19 mouse cellular contexts compared by ENCODE assay signal in genomic region chr3:153452299-153452996, GRCm38 (mm10).
"Had no signal": no experiment of that assay in that cellular context is flagged by ENCODE, and none has a peak within 500 bp of the region (broad histone marks: within the 10 kb centered on the region; RNA-seq: fewer than 3 reads in every experiment).

No protein-coding gene starts in this region.

- H3K4me3 ChIP-seq: kidney, embryonic 15.5 days; limb, embryonic 10.5 days; limb, embryonic 13.5 days had no signal

- H3K9ac ChIP-seq: kidney, embryonic 15.5 days; limb, embryonic 13.5 days; liver, embryonic 14.5 days; liver, postnatal 0 days; lung, embryonic 14.5 days had no signal

- DNase-seq: kidney, adult 8-10 months; kidney, postnatal 14 days; kidney, postnatal 4 days; liver, postnatal 0 days; lung, embryonic 14.5 days; midbrain, embryonic 14.5 days; right cerebral cortex, adult 18-20 months; right cerebral cortex, postnatal 14 days; spleen, adult 18-20 months; thymus, adult 2 months; thymus, postnatal 14 days; thymus, postnatal 4 days had no signal

- H3K9me3 ChIP-seq: kidney, embryonic 15.5 days; limb, embryonic 10.5 days; limb, embryonic 13.5 days had no signal

- H3K27ac ChIP-seq: kidney, embryonic 15.5 days; limb, embryonic 10.5 days; limb, embryonic 13.5 days; liver, embryonic 14.5 days; macrophage had no signal

- H3K36me3 ChIP-seq: kidney, embryonic 15.5 days; limb, embryonic 13.5 days had no signal

- H3K27me3 ChIP-seq: kidney, embryonic 15.5 days; limb, embryonic 13.5 days had no signal

- H3K4me2 ChIP-seq: kidney, embryonic 15.5 days; limb, embryonic 13.5 days; lung, embryonic 14.5 days; midbrain, embryonic 11.5 days had no signal

- ATAC-seq: liver, postnatal 0 days; lung, postnatal 0 days had no signal

- H3K4me1 ChIP-seq: kidney, embryonic 15.5 days; limb, embryonic 10.5 days; limb, embryonic 13.5 days had no signal
